Mouse (Mus musculus) stomach, postnatal 0 days (tissue): ENCODE data around the gene Prickle2. TPM values are rescaled to one million over a fixed set of nuclear protein-coding genes. Genes with fewer than 3 reads are reported as not detected.

Experiments used
- ATAC-seq: fragments of 200-750 bp; cut with Nextera tagmentation; 2 replicates; pipeline ENCODE4 v1.8.0; 2017; ENCODE audit not compliant: low FRiP score, low TSS enrichment
- DNase-seq: peaks from one replicate; pipeline ENCODE4 v3.0.0-alpha.2; 2016; ENCODE audit warnings: low spot score
- H3K27ac ChIP-seq: fragments of 300-500 bp; sonication (generic); replicated peaks from 2 replicates; pipeline ENCODE4 v1.5.1; 2014; ENCODE audit warnings: mild to moderate bottlenecking, control low read depth
- H3K27me3 ChIP-seq: fragments of 300-500 bp; sonication (generic); 2 replicates; pipeline ENCODE4 v1.6.1; 2014; ENCODE audit warnings: low read length; ENCODE audit not compliant: control insufficient read depth, insufficient read depth
- H3K36me3 ChIP-seq: fragments of 300-500 bp; sonication (generic); 2 replicates; pipeline ENCODE4 v1.6.1; 2014; ENCODE audit warnings: low read length, mixed read lengths; ENCODE audit not compliant: control insufficient read depth, insufficient read depth
- H3K4me1 ChIP-seq: fragments of 300-500 bp; sonication (generic); replicated peaks from 2 replicates; pipeline ENCODE4 v1.6.1; 2014; ENCODE audit warnings: antibody characterized with exemption; ENCODE audit not compliant: control insufficient read depth, insufficient read depth
- H3K4me2 ChIP-seq: fragments of 300-500 bp; sonication (generic); replicated peaks from 2 replicates; pipeline ENCODE4 v1.6.1; 2014; ENCODE audit warnings: low read depth, mild to moderate bottlenecking, control low read depth, moderate library complexity
- H3K4me3 ChIP-seq: fragments of 300-500 bp; sonication (generic); 2 replicates; pipeline ENCODE4 v1.5.1; 2014; ENCODE audit warnings: low read depth, low read length, control low read depth
- H3K9ac ChIP-seq: fragments of 300-500 bp; sonication (generic); 2 replicates; pipeline ENCODE4 v1.6.1; 2014; ENCODE audit warnings: mild to moderate bottlenecking, low read length, control low read depth, mixed read lengths
- H3K9me3 ChIP-seq: fragments of 300-500 bp; sonication (generic); 2 replicates; pipeline ENCODE4 v1.6.1; 2016; ENCODE audit warnings: low read length; ENCODE audit not compliant: control insufficient read depth
- CTCF ChIP-seq: IDR thresholded peaks from 2 replicates; pipeline ENCODE4 v1.5.1; 2016; ENCODE audit warnings: antibody characterized with exemption, low read depth, mild to moderate bottlenecking, moderate library complexity
- EP300 ChIP-seq: optimal IDR thresholded peaks from 2 replicates; pipeline ENCODE3; 2016; ENCODE audit warnings: antibody characterized with exemption
- WGBS: fragments of 180-500 bp; shearing (Covaris S2); extraction: QIAGEN DNeasy Blood & Tissue Kit; methylation state at CpG from one replicate; pipeline ENCODE4 v1.1.7; 2014; 5-methylcytosine and 5-hydroxymethylcytosine counted together
- polyA plus RNA-seq: library from polyadenylated mRNA; unstranded; fragments of >200 nt; fragmentation: Nextera tagmentation; extraction: Ambion mirVana; gene quantifications from 2 replicates; pipeline ENCODE4 v1.2.1, GENCODE M21; 2015

Prickle2 gene
- polyA plus RNA-seq, 1 experiment from 2014 or later, result 2.3 TPM

DNA sequence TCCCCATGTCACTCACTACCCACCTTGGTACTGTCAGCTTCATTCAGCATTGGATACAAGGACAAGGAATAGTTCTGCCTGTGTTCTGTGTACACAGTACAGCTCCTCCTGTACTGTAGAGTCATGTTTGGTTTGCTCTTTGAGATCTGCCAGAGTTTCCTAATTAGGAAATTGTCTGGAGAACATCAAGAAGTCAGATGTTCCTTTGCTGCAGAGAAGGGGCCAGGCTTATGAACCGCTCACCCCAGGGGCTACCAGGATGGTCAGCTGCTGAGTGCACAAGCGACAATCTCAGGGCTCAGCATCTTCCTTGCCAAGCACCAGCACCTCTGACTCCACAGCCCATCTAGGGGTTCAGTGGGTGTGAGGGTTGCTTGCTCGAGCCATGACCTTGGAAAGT lies 96.9 kb downstream of the Prickle2 start:
- DNase-seq, result no peak
- no peaks in the 10 kb centered on the region for H3K9me3 ChIP-seq
- H3K36me3 ChIP-seq, result no peaks in the 10 kb centered on the region
- no peak overlapping the region for H3K4me3 ChIP-seq
- ATAC-seq, result peak; percentile 51; the same call in 1 of the 2 replicates
- no peaks in the 10 kb centered on the region for H3K4me1 ChIP-seq
- no peak overlapping the region for H3K4me2 ChIP-seq
- H3K27ac ChIP-seq, result peak overlapping the region; percentile 82
- no peak for TF ChIP-seq CTCF
- no peak for TF ChIP-seq EP300
- no peaks in the 10 kb centered on the region for H3K27me3 ChIP-seq
- no peak overlapping the region for H3K9ac ChIP-seq
- WGBS, result 42% methylated on average over 3 of the region's 3 CpGs

DNA sequence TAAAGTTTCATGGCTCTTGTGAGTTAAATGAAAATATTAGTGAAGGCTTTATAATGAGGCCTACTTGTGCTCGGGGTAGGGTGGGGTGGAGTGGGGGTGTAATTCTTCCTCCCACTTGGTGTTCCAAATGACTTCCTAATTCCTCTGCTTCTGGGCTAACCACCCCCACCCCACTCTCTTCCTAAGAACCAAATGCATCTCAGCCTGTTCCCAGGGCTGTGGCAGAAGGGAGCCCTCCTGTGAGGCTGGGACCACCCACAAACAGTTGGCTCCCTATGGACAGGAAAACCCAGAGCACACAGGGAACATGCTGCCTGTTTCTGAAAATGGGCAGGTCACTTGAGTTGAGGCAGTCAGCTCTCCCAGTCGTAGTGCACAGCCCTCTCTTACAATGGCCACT lies 100.8 kb downstream of the Prickle2 start:
- no peaks in the 10 kb centered on the region for H3K4me1 ChIP-seq
- TF ChIP-seq EP300 (no peak), CTCF (no peak)
- H3K9ac ChIP-seq, result no peak overlapping the region
- no peak overlapping the region for H3K27ac ChIP-seq
- H3K9me3 ChIP-seq, result no peaks in the 10 kb centered on the region
- no peaks in the 10 kb centered on the region for H3K36me3 ChIP-seq
- H3K4me3 ChIP-seq, result no peak overlapping the region
- 52% methylated on average over 2 of the region's 2 CpGs for WGBS
- ATAC-seq (no peak), DNase-seq (no peak)
- H3K27me3 ChIP-seq, result no peaks in the 10 kb centered on the region
- H3K4me2 ChIP-seq, result no peak overlapping the region

DNA sequence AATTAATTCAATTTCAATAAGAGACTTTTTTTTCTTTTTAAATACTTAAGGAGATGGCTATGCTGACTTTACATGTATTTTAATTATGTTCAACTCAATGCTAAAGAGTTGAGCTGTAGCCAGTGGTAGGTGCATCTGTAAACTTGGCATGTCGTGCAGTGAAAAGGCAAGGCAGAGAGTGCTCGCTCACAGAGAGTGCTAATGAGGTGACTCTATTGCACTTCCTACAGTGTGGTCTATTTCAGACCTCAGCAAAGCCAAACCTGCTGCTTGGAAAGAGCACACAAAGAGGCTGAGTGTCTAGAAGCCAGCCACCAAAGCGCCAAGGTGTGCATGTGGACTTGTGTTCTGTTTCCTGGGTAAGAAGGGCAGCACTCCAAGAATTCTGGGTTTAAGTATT lies 109.6 kb downstream of the Prickle2 start:
- Histone ChIP-seq H3K4me2 (no peak overlapping the region), H3K27me3 (no peaks in the 10 kb centered on the region), H3K4me1 (no peaks in the 10 kb centered on the region), H3K9ac (no peak overlapping the region), H3K4me3 (no peak overlapping the region), H3K36me3 (no peaks in the 10 kb centered on the region), H3K9me3 (no peaks in the 10 kb centered on the region), H3K27ac (no peak overlapping the region)
- no peak for ATAC-seq
- TF ChIP-seq CTCF, result no peak
- no peak for TF ChIP-seq EP300
- DNase-seq, result no peak
- 76% methylated on average over 3 of the region's 3 CpGs for WGBS

DNA sequence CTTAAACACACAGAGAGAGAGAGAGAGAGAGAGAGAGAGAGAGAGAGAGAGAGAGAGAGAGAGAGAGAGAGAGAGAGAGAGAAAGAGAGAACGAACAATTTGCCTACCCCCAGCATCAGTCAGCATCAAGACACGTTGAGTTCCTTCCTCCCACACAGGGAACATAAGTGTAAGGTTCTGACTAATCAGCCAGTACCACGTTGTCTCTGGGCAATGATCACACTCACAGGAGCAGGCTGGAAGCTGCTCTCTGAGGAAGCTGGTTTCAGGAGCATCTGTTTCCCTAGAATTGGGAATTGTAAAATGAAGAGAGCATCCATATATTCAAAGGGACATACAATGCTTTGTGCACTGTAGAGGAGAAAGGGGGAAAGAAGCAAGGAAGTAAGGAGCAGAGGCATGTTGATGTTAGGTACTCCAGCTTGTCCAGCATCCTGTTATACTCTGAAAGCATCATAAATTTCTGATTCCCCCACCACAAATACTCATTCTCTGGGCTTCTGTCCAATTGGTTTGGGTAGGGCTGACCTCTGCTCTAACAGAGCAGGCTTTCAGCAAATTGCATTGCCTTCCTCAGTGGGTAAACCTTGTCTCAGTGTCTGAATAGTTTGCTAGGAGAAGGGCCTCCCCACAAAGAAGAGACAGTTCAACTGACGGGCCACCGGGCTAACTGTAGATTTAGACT lies 116.4 kb downstream of the Prickle2 start:
- DNase-seq, result no peak
- H3K9ac ChIP-seq, result no peak overlapping the region
- TF ChIP-seq CTCF (no peak), EP300 (no peak)
- no peak for ATAC-seq
- H3K4me3 ChIP-seq, result no peak overlapping the region
- H3K27me3 ChIP-seq, result no peaks in the 10 kb centered on the region
- no peak overlapping the region for H3K27ac ChIP-seq
- H3K9me3 ChIP-seq, result no peaks in the 10 kb centered on the region
- no peaks in the 10 kb centered on the region for H3K4me1 ChIP-seq
- 57% methylated on average over 5 of the region's 5 CpGs for WGBS
- no peak overlapping the region for H3K4me2 ChIP-seq
- H3K36me3 ChIP-seq, result no peaks in the 10 kb centered on the region

DNA sequence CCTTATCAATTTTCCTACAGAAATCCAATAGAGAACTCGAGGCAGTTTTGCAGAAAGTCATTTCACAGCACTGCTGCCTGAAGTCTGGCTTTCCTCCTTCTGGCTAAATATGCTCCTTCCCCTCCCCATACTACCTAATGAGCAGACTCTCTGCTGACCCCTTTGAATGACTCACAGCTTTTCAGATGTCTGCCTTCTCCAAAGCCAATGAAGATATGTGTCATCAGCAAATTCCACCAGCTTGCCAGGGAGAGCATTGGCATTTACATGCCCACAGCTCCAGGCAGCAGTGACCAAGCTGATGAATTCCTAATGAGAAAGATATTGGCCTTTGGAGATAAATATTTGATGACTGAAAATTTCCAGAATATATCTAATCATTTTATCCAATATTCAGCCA lies 121.9 kb downstream of the Prickle2 start:
- Histone ChIP-seq H3K36me3 (no peaks in the 10 kb centered on the region), H3K9ac (no peak overlapping the region), H3K4me2 (no peak overlapping the region), H3K9me3 (no peaks in the 10 kb centered on the region), H3K27ac (no peak overlapping the region), H3K4me3 (no peak overlapping the region), H3K27me3 (no peaks in the 10 kb centered on the region), H3K4me1 (no peaks in the 10 kb centered on the region)
- 70% methylated on average over 1 of the region's 1 CpGs for WGBS
- DNase-seq, result no peak
- no peak for ATAC-seq
- TF ChIP-seq CTCF, result no peak
- no peak for TF ChIP-seq EP300

DNA sequence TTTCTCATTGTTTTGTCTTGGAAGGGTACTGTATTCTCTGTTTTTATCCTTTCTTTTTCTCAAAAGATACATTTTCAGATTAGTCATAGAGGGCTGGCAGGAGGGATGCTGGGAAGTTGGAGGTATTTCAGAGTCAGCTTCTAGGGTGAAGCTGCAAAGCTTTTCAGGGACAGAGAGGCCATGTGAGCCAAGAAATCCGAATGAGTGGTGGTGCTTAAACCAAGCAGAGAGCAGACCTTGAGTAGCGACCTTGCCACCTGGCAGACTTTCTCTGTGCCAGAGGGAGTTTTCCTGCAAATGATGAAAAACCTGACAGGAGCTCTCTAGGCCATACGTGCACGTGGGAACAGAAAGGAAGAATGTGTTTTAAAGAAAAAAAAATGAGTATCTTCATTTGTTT lies 130.7 kb downstream of the Prickle2 start:
- Histone ChIP-seq H3K4me1 (no peaks in the 10 kb centered on the region), H3K27ac (no peak overlapping the region), H3K4me3 (no peak overlapping the region), H3K9me3 (no peaks in the 10 kb centered on the region), H3K9ac (no peak overlapping the region), H3K36me3 (no peaks in the 10 kb centered on the region), H3K27me3 (no peaks in the 10 kb centered on the region), H3K4me2 (no peak overlapping the region)
- no peak for DNase-seq
- ATAC-seq, result no peak
- TF ChIP-seq EP300 (no peak), CTCF (no peak)
- WGBS, result 58% methylated on average over 4 of the region's 4 CpGs
